Mouse (Mus musculus) liver, embryonic 14.5 days (tissue): ENCODE measurements at regions not wholly inside any gene's neighbourhood (a gene's known extent, or its start where the extent isn't known, plus 50 kb on each side); places are given as distances from the start of the nearest gene placed in this dataset.

ENCODE experiments used
- CTCF ChIP-seq: IDR thresholded peaks from 2 replicates; pipeline ENCODE4 v1.5.1; 2016; ENCODE audit warnings: antibody characterized with exemption, low read depth, control low read depth
- EP300 ChIP-seq: IDR thresholded peaks from 2 replicates; pipeline ENCODE4 v1.6.1; 2016; ENCODE audit warnings: antibody characterized with exemption, low read depth

DNA sequence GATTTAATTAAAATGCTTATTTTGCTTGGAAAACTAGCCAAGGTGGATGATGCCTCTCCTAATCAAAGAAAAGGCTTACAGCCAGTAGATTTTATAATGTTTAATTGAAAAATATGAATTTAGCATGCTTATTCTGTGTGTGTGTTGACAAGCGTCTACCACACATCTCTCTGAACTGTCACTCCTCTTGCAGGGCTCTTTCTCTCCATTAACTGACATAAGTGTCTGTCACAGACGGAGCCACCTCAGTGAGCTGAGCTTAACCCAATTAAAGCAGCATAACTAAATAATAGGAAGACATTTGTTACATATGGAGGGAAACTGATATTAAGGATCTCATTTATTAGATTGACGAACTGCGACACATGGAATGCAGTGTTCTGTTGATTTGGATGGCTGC is 164.7 kb upstream of the Nectin3 start:
- TF ChIP-seq CTCF (no peak), EP300 (no peak)
